Comparison of ENCODE assay signal across 21 mouse cellular contexts in the genomic region with DNA sequence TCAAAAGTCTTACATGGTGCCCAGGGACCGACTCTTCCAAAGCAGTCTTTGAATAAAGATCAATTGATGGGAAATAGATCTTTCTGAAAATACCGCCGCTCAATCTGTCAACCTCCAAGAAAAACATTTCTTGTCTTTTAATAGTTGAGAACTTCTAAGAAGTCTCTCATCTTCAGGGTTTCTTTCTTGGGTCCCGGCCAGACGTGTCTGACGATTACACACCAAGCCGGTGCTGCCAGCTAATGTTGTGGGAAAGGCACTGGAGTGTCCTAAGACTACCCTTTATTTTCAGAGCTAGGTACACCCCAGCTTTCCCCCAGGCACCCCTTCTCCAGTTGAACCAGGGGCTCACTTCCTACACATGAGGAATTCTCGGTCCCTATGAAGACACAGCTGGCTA. TPM values are rescaled to one million over a fixed set of nuclear protein-coding genes. Genes with fewer than 3 reads are reported as not detected.
DNase-seq lines count a peak whose midpoint lies in the region.
"Had no signal": no experiment of that assay in that cellular context is flagged by ENCODE, and none has a peak within 500 bp of the region (broad histone marks: within the 10 kb centered on the region; RNA-seq: fewer than 3 reads in every experiment).

No protein-coding gene starts in this region.

- peak; percentile 17 for DNase-seq in layer of hippocampus, adult 9-11 months
- DNase-seq in layer of hippocampus, adult 11-12 months (ENCODE audit: low spot score): no peak
- peak; percentile 59 to 67 for DNase-seq in left cerebral cortex, postnatal 14 days (ENCODE audit: low spot score in 2 of 2)
- DNase-seq in left cerebral cortex, adult 11 months (ENCODE audit: low spot score): no peak
- peak; percentile 59 for DNase-seq in right cerebral cortex, postnatal 14 days
- no peak for DNase-seq in right cerebral cortex, adult 18-20 months
- DNase-seq in brain, adult 2 months (ENCODE audit: low read depth, low spot score): peak; percentile 27
- DNase-seq: adrenal gland, adult 8-10 months; adrenal gland, postnatal 14 days; adrenal gland, postnatal 36 days; B cell, adult 2 months; cerebellum, adult 11 months; cerebellum, adult 18-20 months; cerebellum, adult 8-10 months; cerebellum, adult 9-11 months; cerebellum, postnatal 14 days; cerebellum, postnatal 36 days; embryo, embryonic 11 days had no signal

- intact Hi-C loops in left cerebral cortex, postnatal 14 days (cut with DNase I): no loop called here

RNA-seq across cellular contexts. Expression of gene Abcc8, which starts 28.3 kb away (rescaled TPM):
- total RNA-seq in left cerebral cortex, postnatal 14 days (2021): 10 to 100 TPM; 37.1 to 37.4 TPM
- total RNA-seq: CH12.LX; common myeloid progenitor, adult 5-6 weeks had no signal

RNA-seq across cellular contexts. Expression of gene Ush1c, which starts 30.2 kb away (rescaled TPM):
- under 1 TPM in 1 of 2 experiments, not detected in 1; 0.74 TPM for total RNA-seq in left cerebral cortex, postnatal 14 days (2021)
- total RNA-seq: CH12.LX; common myeloid progenitor, adult 5-6 weeks; G1E had no signal

RNA-seq across cellular contexts. Expression of gene Otog, which starts 32.7 kb away (rescaled TPM):
- under 1 TPM; 0.21 to 0.24 TPM for total RNA-seq in left cerebral cortex, postnatal 14 days (2021)
- total RNA-seq: common myeloid progenitor, adult 5-6 weeks had no signal

Comparison
In these comparisons a context has a peak if more than half of its experiments do, and no peak if none do; other contexts are left out.
1. DNase-seq: peak in layer of hippocampus, adult 9-11 months (single experiment), left cerebral cortex, postnatal 14 days (2 of 2), right cerebral cortex, postnatal 14 days (single experiment) and brain, adult 2 months (single experiment); none in layer of hippocampus, adult 11-12 months (single experiment), left cerebral cortex, adult 11 months (single experiment) and right cerebral cortex, adult 18-20 months (single experiment).